Mouse (Mus musculus): ENCODE measurements around the gene Atp6v0c. TPM values are rescaled to one million over a fixed set of nuclear protein-coding genes. Genes with fewer than 3 reads are reported as not detected.
A peak's percentile ranks its signal among the peaks of the same experiment; 100 is the strongest.

Atp6v0c gene
- polyA plus RNA-seq, 1 experiment from 2014 or later, result 535 TPM

DNA sequence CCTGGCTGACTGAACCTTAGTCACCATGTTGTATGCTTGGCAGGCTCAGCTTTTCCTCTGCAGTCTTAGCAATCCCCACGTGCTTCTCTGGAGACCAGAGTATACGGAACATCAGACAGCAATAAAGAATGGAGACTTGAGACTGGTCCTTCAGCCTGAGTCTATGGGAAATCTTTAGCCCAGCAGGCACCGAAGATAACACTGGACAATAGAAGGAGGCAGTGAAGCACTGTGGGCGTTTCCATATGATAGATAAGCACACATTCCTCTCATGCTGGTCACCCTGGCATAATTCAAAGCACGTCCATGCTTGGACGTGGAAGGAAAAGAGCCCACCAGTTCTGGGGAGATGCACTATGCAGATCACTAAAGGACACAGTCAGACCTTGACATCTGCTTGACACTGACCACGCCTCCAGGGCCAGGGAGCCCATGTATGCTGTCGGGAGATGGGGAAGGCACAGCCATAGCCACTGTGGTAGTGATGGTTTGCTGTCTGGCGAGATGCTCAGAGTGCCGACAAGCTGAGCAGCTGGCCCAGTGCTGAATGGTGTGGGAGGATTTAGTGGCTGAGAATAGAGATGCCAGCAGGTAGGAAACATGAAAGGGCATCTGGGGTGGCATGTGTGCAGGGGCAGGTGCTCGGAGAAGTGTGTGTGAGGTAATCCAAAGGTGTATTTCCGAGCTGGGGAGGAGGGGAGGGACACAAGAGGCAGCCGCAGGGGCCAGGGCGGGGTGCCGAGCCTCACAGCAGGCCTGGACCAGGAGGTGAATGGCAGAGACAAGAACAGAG is 27.7 kb upstream of the Atp6v0c start:
- Histone ChIP-seq H3K9me3 (replicated peaks) (no peaks in the 10 kb centered on the region), H3K4me1 (replicated peaks) (peaks cover 59% of the 10 kb centered on the region), H3K4me3 (no peak overlapping the region), H3K4me2 (no peak overlapping the region), H3K27ac (ENCODE audit: poor library complexity, severe bottlenecking) (no peak overlapping the region), H3K9ac (no peak overlapping the region), H3K27me3 (replicated peaks) (no peaks in the 10 kb centered on the region), H3K36me3 (no peaks in the 10 kb centered on the region)
- ATAC-seq (ENCODE audit: insufficient number of reproducible peaks, low FRiP score), result peak; percentile 34
- WGBS, result 35% methylated on average over 15 of the region's 15 CpGs

DNA sequence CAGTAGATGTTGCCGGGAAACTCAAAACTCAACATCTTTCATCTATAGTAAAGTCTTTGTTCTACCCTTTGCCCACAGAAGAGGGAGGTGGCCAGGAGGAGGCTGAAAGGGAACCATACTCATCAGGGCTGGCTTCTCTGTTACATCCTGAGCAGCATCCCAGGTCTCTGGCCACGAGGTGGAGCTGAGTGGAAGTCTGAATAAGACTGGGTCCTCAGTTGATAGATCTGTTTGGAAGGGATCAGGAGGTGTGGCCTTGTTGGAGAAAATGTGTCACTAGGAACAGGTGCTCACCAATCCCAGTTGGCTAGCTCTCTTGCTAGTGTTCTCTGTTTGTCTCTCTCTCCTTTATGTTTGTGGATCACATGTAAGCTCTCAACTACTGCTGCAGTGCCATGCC is 25.8 kb upstream of the Atp6v0c start:
- H3K4me3 ChIP-seq, result no peak overlapping the region
- H3K4me1 ChIP-seq (replicated peaks), result peaks cover 68% of the 10 kb centered on the region
- 74% methylated on average over 2 of the region's 2 CpGs for WGBS
- no peak for ATAC-seq (ENCODE audit: insufficient number of reproducible peaks, low FRiP score)
- no peak overlapping the region for H3K9ac ChIP-seq
- no peak overlapping the region for H3K4me2 ChIP-seq
- no peaks in the 10 kb centered on the region for H3K27me3 ChIP-seq (replicated peaks)
- no peaks in the 10 kb centered on the region for H3K36me3 ChIP-seq
- 0 out of 2 replicates have a peak overlapping the region, but pooled peaks have one; percentile 13 for H3K27ac ChIP-seq (ENCODE audit: poor library complexity, severe bottlenecking)
- no peaks in the 10 kb centered on the region for H3K9me3 ChIP-seq (replicated peaks)

DNA sequence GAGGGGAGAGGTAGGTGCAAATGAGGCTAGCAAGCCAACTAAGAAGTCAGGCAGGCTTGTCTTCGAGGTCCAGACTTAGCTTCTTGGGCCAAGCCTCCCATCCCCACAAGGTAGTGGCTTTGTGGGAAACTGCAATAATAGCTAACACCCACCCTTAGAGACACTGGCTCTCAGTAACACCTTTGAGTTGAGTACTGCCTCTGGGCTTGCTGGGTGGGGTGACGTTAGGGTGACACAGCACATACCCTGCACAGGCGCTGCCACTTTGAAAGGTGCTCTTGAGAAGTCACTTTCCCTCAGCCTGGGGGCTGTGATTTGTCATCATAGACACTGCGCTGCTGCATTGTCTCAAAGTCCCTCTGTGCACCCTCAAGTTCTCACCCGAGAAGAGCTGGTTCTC is 24.3 kb upstream of the Atp6v0c start:
- no peak overlapping the region for H3K4me3 ChIP-seq
- ATAC-seq (ENCODE audit: insufficient number of reproducible peaks, low FRiP score), result peak; percentile 56; the same call in 1 of the 2 replicates
- H3K9ac ChIP-seq, result no peak overlapping the region
- no peak overlapping the region for H3K4me2 ChIP-seq
- peaks cover 56% of the 10 kb centered on the region for H3K4me1 ChIP-seq (replicated peaks)
- no peak overlapping the region for H3K27ac ChIP-seq (ENCODE audit: poor library complexity, severe bottlenecking)
- H3K9me3 ChIP-seq (replicated peaks), result no peaks in the 10 kb centered on the region
- H3K36me3 ChIP-seq, result peaks cover 3% of the 10 kb centered on the region; the same call in 1 of the 2 replicates
- 49% methylated on average over 5 of the region's 5 CpGs for WGBS
- H3K27me3 ChIP-seq (replicated peaks), result no peaks in the 10 kb centered on the region

DNA sequence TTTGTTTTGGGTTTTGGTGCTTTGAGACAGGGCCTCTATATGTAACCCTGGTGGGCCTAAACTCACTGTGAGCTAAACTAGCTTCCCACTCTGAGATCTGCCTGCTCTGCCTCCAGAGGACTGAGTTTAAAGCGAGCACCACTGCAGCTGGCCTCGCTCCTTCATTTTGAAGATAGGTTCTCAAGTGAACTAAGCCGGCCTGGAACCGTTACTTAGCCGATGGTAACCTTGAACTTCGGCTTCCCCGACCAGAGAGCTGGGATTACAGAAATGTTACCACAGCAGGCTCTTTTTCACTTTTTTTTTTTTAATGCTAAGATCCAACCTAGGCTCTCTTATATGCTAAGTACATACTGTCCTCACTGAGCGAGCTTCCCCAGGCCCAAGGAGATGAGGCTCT is 23.8 kb upstream of the Atp6v0c start:
- ATAC-seq (ENCODE audit: insufficient number of reproducible peaks, low FRiP score), result no peak
- Histone ChIP-seq H3K27ac (ENCODE audit: poor library complexity, severe bottlenecking) (no peak overlapping the region), H3K36me3 (peaks cover 4% of the 10 kb centered on the region; the same call in 1 of the 2 replicates), H3K9me3 (replicated peaks) (no peaks in the 10 kb centered on the region), H3K27me3 (replicated peaks) (no peaks in the 10 kb centered on the region), H3K9ac (no peak overlapping the region), H3K4me2 (no peak overlapping the region), H3K4me1 (replicated peaks) (peaks cover 56% of the 10 kb centered on the region), H3K4me3 (no peak overlapping the region)
- 83% methylated on average over 8 of the region's 8 CpGs for WGBS

DNA sequence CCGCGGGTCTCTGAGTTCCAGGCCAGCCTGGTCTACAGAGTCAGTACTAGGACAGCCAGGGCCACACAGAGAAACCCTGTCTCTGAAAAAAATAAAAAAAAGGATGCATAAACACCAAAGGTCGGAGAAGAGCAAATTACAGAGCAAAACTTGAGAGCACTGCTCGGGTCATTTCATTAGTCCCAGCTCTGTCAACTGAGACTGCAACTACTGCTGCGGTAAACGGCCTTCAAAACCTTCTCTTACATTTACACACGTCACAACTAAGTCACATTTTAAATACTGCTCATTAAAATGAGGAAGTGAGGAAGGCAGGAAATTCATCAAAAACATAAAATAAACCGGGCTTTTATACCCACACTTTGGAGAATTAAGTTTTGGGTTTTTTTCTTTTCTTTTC is 23.3 kb upstream of the Atp6v0c start:
- Histone ChIP-seq H3K36me3 (peaks cover 7% of the 10 kb centered on the region; the same call in 1 of the 2 replicates), H3K4me3 (no peak overlapping the region), H3K4me2 (no peak overlapping the region), H3K9me3 (replicated peaks) (no peaks in the 10 kb centered on the region), H3K27ac (ENCODE audit: poor library complexity, severe bottlenecking) (no peak overlapping the region), H3K9ac (no peak overlapping the region), H3K4me1 (replicated peaks) (peaks cover 52% of the 10 kb centered on the region), H3K27me3 (replicated peaks) (no peaks in the 10 kb centered on the region)
- no peak for ATAC-seq (ENCODE audit: insufficient number of reproducible peaks, low FRiP score)
- WGBS, result 81% methylated on average over 8 of the region's 8 CpGs

- Histone ChIP-seq H3K9me3 (replicated peaks) (no peaks in the 10 kb centered on the region), H3K4me1 (replicated peaks) (peaks cover 39% of the 10 kb centered on the region), H3K9ac (no peak overlapping the region), H3K4me2 (no peak overlapping the region), H3K4me3 (no peak overlapping the region), H3K36me3 (peaks cover 10% of the 10 kb centered on the region; the same call in 1 of the 2 replicates), H3K27me3 (replicated peaks) (no peaks in the 10 kb centered on the region), H3K27ac (ENCODE audit: poor library complexity, severe bottlenecking) (no peak overlapping the region)
- ATAC-seq (ENCODE audit: insufficient number of reproducible peaks, low FRiP score), result no peak
- WGBS, result 74% methylated on average over 4 of the region's 4 CpGs
Observed at GRCm38 (mm10) chr17:24191481-24191880, 22.0 kb upstream of the Atp6v0c start.

- WGBS, result 81% methylated on average over 2 of the region's 2 CpGs
- no peak for ATAC-seq (ENCODE audit: insufficient number of reproducible peaks, low FRiP score)
- H3K27ac ChIP-seq (ENCODE audit: poor library complexity, severe bottlenecking), result no peak overlapping the region
- H3K4me2 ChIP-seq, result no peak overlapping the region
- H3K4me3 ChIP-seq, result no peak overlapping the region
- no peaks in the 10 kb centered on the region for H3K9me3 ChIP-seq (replicated peaks)
- peaks cover 11% of the 10 kb centered on the region for H3K36me3 ChIP-seq
- no peak overlapping the region for H3K9ac ChIP-seq
- peaks cover 33% of the 10 kb centered on the region for H3K4me1 ChIP-seq (replicated peaks)
- no peaks in the 10 kb centered on the region for H3K27me3 ChIP-seq (replicated peaks)
Observed at GRCm38 (mm10) chr17:24190934-24191333, 21.4 kb upstream of the Atp6v0c start.

DNA sequence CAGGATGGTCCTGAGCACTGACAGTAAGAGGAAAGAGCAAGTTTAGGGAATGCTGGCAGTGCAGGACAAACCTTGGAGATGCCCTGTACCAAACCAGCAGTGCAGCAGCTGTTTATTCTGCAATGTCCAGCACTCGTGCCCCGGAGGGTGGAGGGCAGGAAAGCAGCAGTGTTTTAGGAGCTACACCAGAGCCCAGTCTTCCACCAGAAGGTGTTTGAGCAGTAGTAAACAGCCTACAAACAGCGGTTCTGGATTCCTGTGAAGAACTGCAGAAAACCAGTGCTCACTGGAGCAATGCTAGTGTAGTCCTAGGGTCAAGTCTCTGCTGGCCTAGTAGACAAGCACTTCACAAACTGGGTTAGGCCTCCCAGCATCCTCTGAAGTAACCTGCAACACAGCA is 4.8 kb upstream of the Atp6v0c start:
- ATAC-seq (ENCODE audit: insufficient number of reproducible peaks, low FRiP score), result no peak
- Histone ChIP-seq H3K36me3 (no peaks in the 10 kb centered on the region), H3K27me3 (replicated peaks) (no peaks in the 10 kb centered on the region), H3K4me3 (no peak overlapping the region), H3K4me1 (replicated peaks) (peaks cover 8% of the 10 kb centered on the region), H3K4me2 (no peak overlapping the region), H3K9me3 (replicated peaks) (no peaks in the 10 kb centered on the region), H3K9ac (no peak overlapping the region), H3K27ac (ENCODE audit: poor library complexity, severe bottlenecking) (no peak overlapping the region)
- WGBS, result 69% methylated on average over 3 of the region's 3 CpGs

DNA sequence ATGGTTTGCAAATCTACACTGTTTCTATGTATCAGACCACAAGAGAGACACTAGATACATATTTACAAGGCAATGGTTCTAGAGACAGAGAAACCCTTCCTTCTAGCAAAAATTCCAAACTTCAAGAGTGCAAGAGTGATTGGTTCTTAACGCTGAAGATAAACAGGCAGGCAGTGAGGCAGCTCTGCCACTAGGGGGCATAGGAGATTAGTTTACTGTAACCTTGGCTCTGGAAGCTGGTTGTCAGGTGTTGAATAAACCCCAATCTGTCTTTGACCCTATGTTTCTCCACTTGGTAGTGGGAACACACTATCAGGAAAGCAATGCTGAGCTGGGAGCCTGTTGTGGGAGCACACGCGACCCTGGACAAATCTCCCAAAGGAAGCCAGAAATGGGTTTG is 3.9 kb upstream of the Atp6v0c start:
- H3K27me3 ChIP-seq (replicated peaks), result no peaks in the 10 kb centered on the region
- no peaks in the 10 kb centered on the region for H3K9me3 ChIP-seq (replicated peaks)
- no peak overlapping the region for H3K4me2 ChIP-seq
- WGBS, result 2% methylated on average over 3 of the region's 3 CpGs
- H3K27ac ChIP-seq (ENCODE audit: poor library complexity, severe bottlenecking), result no peak overlapping the region
- no peak for ATAC-seq (ENCODE audit: insufficient number of reproducible peaks, low FRiP score)
- H3K4me3 ChIP-seq, result no peak overlapping the region
- H3K9ac ChIP-seq, result no peak overlapping the region
- H3K36me3 ChIP-seq, result no peaks in the 10 kb centered on the region
- H3K4me1 ChIP-seq (replicated peaks), result peaks cover 9% of the 10 kb centered on the region

DNA sequence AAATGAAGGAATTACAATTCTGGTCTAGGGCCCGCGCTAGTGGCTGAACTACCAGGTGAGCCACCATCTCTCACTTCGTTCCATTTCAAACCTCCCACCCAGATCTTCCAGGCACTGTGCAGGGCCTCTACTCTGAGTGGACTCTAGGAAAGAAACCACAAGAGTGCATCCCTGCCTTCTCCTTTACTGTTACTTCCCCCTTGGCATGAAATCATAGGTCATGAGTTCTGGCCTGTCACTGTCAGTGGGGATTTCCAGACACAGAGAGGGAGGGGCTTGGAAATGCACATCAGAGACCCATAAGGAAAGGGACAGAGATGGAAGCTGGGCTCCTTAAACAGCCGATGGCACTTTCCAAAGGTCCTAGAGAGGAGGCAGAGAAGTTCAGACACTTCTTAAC is 2.2 kb upstream of the Atp6v0c start:
- peaks cover 11% of the 10 kb centered on the region for H3K36me3 ChIP-seq
- no peak overlapping the region for H3K9ac ChIP-seq
- no peak for ATAC-seq (ENCODE audit: insufficient number of reproducible peaks, low FRiP score)
- no peak overlapping the region for H3K4me3 ChIP-seq
- 85% methylated on average over 4 of the region's 4 CpGs for WGBS
- H3K27ac ChIP-seq (ENCODE audit: poor library complexity, severe bottlenecking), result no peak overlapping the region
- no peaks in the 10 kb centered on the region for H3K27me3 ChIP-seq (replicated peaks)
- no peak overlapping the region for H3K4me2 ChIP-seq
- no peaks in the 10 kb centered on the region for H3K9me3 ChIP-seq (replicated peaks)
- peaks cover 22% of the 10 kb centered on the region for H3K4me1 ChIP-seq (replicated peaks)

- Histone ChIP-seq H3K9ac (no peak overlapping the region), H3K27ac (ENCODE audit: poor library complexity, severe bottlenecking) (no peak overlapping the region), H3K4me1 (replicated peaks) (peaks cover 22% of the 10 kb centered on the region), H3K4me2 (no peak overlapping the region), H3K36me3 (peaks cover 16% of the 10 kb centered on the region), H3K4me3 (no peak overlapping the region), H3K9me3 (replicated peaks) (no peaks in the 10 kb centered on the region), H3K27me3 (replicated peaks) (no peaks in the 10 kb centered on the region)
- no peak for ATAC-seq (ENCODE audit: insufficient number of reproducible peaks, low FRiP score)
- WGBS, result 66% methylated on average over 5 of the region's 5 CpGs
Observed at GRCm38 (mm10) chr17:24170729-24171128, 1.2 kb upstream of the Atp6v0c start.

DNA sequence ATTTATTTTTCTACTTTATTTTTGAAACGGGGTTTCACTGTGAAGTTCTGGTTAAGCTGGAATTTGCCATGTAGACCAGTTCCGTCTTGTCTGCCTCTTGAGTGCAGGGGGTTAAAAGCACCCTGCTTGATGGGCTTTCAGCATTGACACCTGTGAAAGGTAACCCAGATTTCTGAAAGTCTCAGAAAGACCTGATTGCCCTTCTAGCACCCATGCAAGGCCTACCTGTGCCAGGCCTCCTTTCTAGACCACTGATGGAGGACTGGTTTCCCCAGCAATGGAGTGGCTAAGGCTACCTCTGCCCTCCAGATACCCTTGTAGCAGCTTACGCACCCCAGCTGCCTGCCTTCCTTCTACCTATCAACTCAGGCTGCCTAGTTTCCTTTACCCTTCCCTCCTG is 623 bp upstream of the Atp6v0c start:
- Histone ChIP-seq H3K4me3 (peak overlapping the region; percentile 69), H3K27me3 (replicated peaks) (no peaks in the 10 kb centered on the region), H3K36me3 (peaks cover 22% of the 10 kb centered on the region), H3K27ac (ENCODE audit: poor library complexity, severe bottlenecking) (peak overlapping the region; percentile 95; the same call in 1 of the 2 replicates), H3K4me1 (replicated peaks) (peaks cover 28% of the 10 kb centered on the region), H3K9ac (peak overlapping the region; percentile 83), H3K9me3 (replicated peaks) (no peaks in the 10 kb centered on the region), H3K4me2 (peak overlapping the region; percentile 84)
- 67% methylated on average over 3 of the region's 3 CpGs for WGBS
- ATAC-seq (ENCODE audit: insufficient number of reproducible peaks, low FRiP score), result no peak
